Mouse (Mus musculus) brain, adult 2 months (tissue): ENCODE data around the gene Surf4.
"Not testable (repeated sequence)": the region's sequence is repeated elsewhere in the genome, so short reads cannot be mapped to it uniquely, and the experiment has no call there.

ENCODE experiments used
- DNase-seq: peaks from one replicate; pipeline ENCODE4 v3.0.0; 2011; ENCODE audit warnings: low read depth, low spot score

The Surf4 gene

DNA sequence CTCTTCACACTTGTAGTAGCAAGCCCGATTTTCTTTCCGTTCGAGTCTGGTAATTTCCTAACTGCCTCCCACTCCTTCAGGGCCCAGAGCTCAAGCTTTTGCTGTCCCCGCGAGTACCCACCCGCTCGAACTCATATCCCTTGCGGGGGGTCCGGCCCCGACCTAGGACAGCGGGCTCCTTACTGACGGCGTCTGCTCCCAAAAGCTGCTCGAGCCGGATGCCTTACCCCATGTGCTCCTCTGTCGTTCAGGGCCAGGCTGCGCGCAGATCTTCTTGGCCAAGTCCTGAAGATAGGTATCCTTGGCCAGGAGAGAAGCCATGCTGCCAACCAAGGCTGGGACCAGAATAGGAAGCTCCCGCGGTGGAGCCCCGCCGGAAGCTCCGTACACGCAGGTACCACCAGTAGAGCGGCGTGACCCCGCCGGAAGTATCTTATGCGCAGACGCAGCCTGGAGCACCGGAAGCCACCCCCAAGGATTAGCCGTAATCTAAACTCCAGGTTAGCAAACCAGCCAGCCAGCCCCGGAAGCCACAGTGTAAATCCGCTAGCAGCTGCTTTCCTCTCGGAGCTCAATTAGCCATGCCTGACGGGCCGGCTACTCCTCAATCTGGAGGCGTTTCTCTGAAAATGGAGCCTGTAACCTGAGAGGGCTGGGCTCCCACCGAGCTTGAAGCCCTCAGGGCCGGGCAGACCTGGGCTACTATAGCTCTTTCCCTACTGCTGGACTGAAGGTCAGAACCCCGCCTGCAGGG is 31.1 kb downstream of the Surf4 start, which contains the start of gene Surf6:
TSS of gene Surf6 (minus strand) at position 413 of the 754 bp plus-strand sequence.
- DNase-seq, result peak; percentile 99

- DNase-seq, result no peak
Measured at GRCm38 (mm10) chr2:26901834-26902400, 31.8 kb downstream of the Surf4 start.

DNA sequence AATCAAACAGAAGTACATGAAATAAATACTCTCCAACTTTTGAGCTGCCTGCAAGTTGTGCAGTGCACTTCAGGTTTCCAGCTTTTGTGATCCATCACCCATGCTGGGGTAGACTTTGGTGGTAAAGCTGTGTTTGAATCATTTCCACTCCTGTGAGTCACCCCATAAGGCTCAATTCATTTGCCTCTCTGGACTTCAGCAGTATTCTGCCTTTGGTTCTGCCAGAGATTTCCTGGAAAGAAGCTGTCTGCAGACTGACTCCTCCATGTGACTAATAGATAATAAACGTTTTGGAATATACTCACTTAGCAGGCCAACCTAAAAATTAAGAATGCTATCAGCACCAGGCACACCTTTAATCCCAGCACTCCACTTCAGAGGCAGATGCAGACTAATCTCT is 33.0 kb downstream of the Surf4 start:
- DNase-seq, result no peak

GRCm38 (mm10) chr2:26895898-26896297 is 37.8 kb downstream of the Surf4 start:
- DNase-seq, result no peak

DNA sequence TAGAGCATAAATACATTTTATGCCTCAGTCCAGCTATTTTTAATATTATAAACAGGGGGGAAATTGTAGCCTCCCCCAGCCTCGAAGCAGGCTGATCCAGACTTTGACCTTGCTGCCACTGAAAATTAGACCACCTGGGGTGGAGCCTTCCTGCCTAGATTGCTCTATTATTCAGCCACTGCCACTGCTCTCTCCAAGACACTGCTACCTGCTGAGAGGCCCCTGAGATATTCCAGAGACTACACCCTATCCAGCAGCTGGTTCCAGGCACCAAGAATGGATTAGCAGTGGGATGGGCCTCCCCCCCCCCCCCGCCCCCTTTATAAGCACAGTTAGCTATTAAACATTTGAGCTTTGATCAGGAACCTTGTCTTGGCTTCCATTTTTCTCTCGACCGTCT is 47.6 kb downstream of the Surf4 start:
- DNase-seq, result not testable (repeated sequence)

DNA sequence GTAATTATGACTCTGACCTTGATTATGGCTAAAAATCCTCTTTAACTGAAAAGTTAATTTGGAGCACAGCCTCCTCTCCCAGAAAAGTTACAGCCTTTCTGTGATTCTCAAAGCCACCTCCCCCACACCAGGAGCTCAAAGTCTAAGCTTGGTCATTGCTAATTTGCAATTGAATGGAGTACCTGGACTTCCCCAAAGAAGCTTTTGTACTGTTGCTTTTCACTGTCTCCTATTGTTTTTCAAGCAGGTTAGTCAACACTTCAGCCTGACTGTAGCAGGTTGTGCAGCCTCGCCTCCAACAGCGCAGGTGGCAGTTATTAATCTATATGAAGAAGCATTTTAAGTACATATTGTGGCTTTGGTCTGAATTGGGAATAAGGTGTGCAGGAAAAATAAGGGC is 48.2 kb downstream of the Surf4 start:
- not testable (repeated sequence) for DNase-seq

DNA sequence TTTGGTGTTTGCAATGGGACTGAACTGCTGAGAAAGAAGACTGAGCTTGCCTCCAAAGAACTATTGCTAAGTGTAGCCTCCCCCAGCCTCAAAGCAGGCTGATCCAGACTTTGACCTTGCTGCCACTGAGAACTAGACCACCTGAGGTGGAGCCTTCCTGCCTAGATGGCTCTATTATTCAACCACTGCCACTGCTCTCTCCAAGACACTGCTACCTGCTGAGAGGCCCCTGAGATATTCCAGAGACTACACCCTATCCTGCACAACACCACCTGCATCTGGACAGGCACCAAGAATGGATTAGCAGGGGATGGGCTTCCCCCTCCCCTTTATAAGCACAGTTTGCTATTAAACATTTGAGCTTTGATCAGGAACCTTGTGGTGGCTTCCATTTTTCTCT is 55.2 kb downstream of the Surf4 start:
- DNase-seq, result no peak

DNA sequence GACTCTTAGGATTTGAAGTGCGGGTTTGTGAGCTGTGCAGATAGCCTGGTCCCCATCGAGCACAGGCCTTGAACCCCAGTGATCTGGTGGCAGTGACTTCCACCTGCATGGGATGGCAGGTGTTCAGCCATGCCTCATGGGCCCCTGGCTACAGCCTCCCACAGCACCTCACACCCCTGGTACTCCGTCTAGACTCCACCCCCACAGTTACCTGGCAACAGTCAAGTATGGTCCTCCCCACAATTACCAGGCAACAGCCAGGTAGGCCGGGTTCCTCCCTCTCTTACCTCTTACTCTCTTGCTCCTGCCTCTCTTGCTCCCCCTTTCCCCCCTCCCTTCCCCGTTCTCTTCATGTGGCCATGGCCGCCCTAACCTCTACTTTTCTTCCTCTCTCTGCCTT is 63.1 kb downstream of the Surf4 start:
- no peak for DNase-seq
